Comparison of ENCODE assay signal across 9 mouse cellular contexts in the genomic region with DNA sequence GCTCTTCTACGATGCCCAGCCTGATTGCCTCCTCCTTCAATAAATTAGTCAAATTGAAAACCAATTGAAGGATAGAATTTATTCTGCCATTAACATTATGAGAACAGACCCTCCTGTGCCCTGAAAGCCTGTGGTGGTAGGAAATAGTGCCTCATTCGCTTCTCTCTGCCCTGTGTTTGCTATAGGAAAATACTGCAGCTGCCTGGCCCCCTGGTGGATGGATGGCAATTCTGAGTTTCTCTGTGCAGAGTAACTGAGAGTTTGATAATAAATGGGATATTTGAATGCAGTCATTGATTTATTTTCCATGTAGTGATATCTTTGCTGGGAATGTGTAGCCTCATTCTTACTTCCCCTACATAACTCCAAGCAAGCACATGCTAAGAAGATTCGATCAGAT.
DNase-seq lines count a peak whose midpoint lies in the region; ATAC-seq lines count a peak whose summit lies in the region.
"Had no signal": no experiment of that assay in that cellular context is flagged by ENCODE, and none has a peak within 500 bp of the region (broad histone marks: within the 10 kb centered on the region; RNA-seq: fewer than 3 reads in every experiment).

No protein-coding gene starts in this region.

- ATAC-seq in heart, embryonic 11.5 days (replicated peaks; ENCODE audit: insufficient number of reproducible peaks, low FRiP score, low TSS enrichment): no peak
- peak; percentile 69; the same call in 1 of the 2 replicates for ATAC-seq in neural tube, embryonic 14.5 days (ENCODE audit: low read depth)
- ATAC-seq in megakaryocyte-erythroid progenitor cell, adult 5-6 weeks (replicated peaks; ENCODE audit: low FRiP score, low TSS enrichment, poor library complexity, severe bottlenecking): no peak
- no peak for ATAC-seq in inflammation-experienced regulatory T-cells, adult 6 months

- no peak overlapping the region for H3K4me3 ChIP-seq in heart, embryonic 11.5 days (ENCODE audit: low read depth, low read length)
- no peak overlapping the region for H3K4me3 ChIP-seq in neural tube, embryonic 14.5 days (ENCODE audit: low read depth, low read length)
- H3K4me3 ChIP-seq: heart, embryonic 15.5 days had no signal

- H3K4me2 ChIP-seq in heart, embryonic 11.5 days: no peak overlapping the region
- H3K4me2 ChIP-seq in neural tube, embryonic 14.5 days (ENCODE audit: low read depth, low read length): no peak overlapping the region
- H3K4me2 ChIP-seq: heart, embryonic 15.5 days had no signal

- no peaks in the 10 kb centered on the region for H3K9me3 ChIP-seq in heart, embryonic 11.5 days (replicated peaks; ENCODE audit: control insufficient read depth, low read length)
- no peaks in the 10 kb centered on the region for H3K9me3 ChIP-seq in neural tube, embryonic 14.5 days (ENCODE audit: control insufficient read depth, low read length)
- H3K9me3 ChIP-seq: heart, embryonic 15.5 days had no signal

- no peak overlapping the region for H3K9ac ChIP-seq in heart, embryonic 11.5 days (ENCODE audit: low read depth, low read length)
- H3K9ac ChIP-seq in neural tube, embryonic 14.5 days (replicated peaks; ENCODE audit: low read depth, low read length): no peak overlapping the region
- H3K9ac ChIP-seq: heart, embryonic 15.5 days had no signal

- WGBS in heart, embryonic 11.5 days (ENCODE audit: insufficient replicate concordance): 64% methylated on average over 3 of the region's 3 CpGs
- 33% methylated on average over 3 of the region's 3 CpGs for WGBS in neural tube, embryonic 14.5 days

- peaks cover 3% of the 10 kb centered on the region; the same call in 1 of the 2 replicates for H3K27me3 ChIP-seq in heart, embryonic 11.5 days (ENCODE audit: control insufficient read depth, insufficient read depth, low read length)
- H3K27me3 ChIP-seq in neural tube, embryonic 14.5 days (ENCODE audit: control insufficient read depth, insufficient read depth, low read length): no peaks in the 10 kb centered on the region

- no peaks in the 10 kb centered on the region for H3K4me1 ChIP-seq in heart, embryonic 11.5 days (ENCODE audit: control insufficient read depth, insufficient read depth, low read length)
- H3K4me1 ChIP-seq in neural tube, embryonic 14.5 days (ENCODE audit: control insufficient read depth, insufficient read depth, low read length): no peaks in the 10 kb centered on the region
- H3K4me1 ChIP-seq: heart, embryonic 15.5 days had no signal

- DNase-seq in heart, postnatal 10 days: peak; percentile 4 to 12
- DNase-seq in thymus, postnatal 4 days: peak; percentile 12
- DNase-seq in thymus, postnatal 10 days (ENCODE audit: low spot score in 2 of 2): no peak
- peak; percentile 2 for DNase-seq in induced T-regulatory cell, adult 2 months (ENCODE audit: low read depth)

- intact Hi-C loops in heart, postnatal 10 days (cut with DNase I): loop anchor here (2.0 kb wide), 1 partner anchor 45 kb away; no protein-coding TSS in a partner anchor

- H3K27ac ChIP-seq in heart, embryonic 11.5 days (ENCODE audit: low read depth, low read length): no peak overlapping the region
- peak overlapping the region; percentile 61; the same call in 1 of the 2 replicates for H3K27ac ChIP-seq in neural tube, embryonic 14.5 days (ENCODE audit: low read depth, low read length)
- H3K27ac ChIP-seq: heart, embryonic 15.5 days had no signal

- no peaks in the 10 kb centered on the region for H3K36me3 ChIP-seq in heart, embryonic 11.5 days (ENCODE audit: control insufficient read depth, insufficient read depth, low read length)
- H3K36me3 ChIP-seq in neural tube, embryonic 14.5 days (ENCODE audit: control insufficient read depth, insufficient read depth, low read length): no peaks in the 10 kb centered on the region
- H3K36me3 ChIP-seq: heart, embryonic 15.5 days had no signal

Comparison
In these comparisons a context has a peak if more than half of its experiments do, and no peak if none do; other contexts are left out.
1. DNase-seq: peak in heart, postnatal 10 days (2 of 2), thymus, postnatal 4 days (single experiment) and induced T-regulatory cell, adult 2 months (single experiment); none in thymus, postnatal 10 days (0 of 2).